Mouse (Mus musculus) adrenal gland, postnatal 10 days (tissue): ENCODE results near the gene Mxd1. TPM values are rescaled to one million over a fixed set of nuclear protein-coding genes. Genes with fewer than 3 reads are reported as not detected.

Source experiments
- DNase-seq: peaks from one replicate; pipeline ENCODE4 v3.0.0; 2021; ENCODE audit warnings: mixed read lengths
- long read RNA-seq, 2 experiments: library from polyadenylated mRNA; stranded (forward); transcript quantifications; one replicate each; pipeline ENCODE4 v2.0.0; 2021
- total RNA-seq, 2 experiments: library from RNA; stranded (reverse); gene quantifications; 2 replicates each; pipeline ENCODE4 v1.2.3; 2021

Gene Mxd1
- total RNA-seq = 10 to 100 TPM in 1 of 2 experiments, 1 to 10 TPM in 1; 8.7 to 10.4 TPM
- long read RNA-seq, experiment 1, full-length matches to known transcripts = 1 of 2 reads
- long read RNA-seq, experiment 1, partial matches to known transcripts = 0 of 2 reads
- long read RNA-seq, experiment 1, other reads (novel, unspliced or antisense) = 1 of 2 reads
- long read RNA-seq, experiment 2, full-length matches to known transcripts = 2 of 3 reads
- long read RNA-seq, experiment 2, partial matches to known transcripts = 0 of 3 reads
- long read RNA-seq, experiment 2, other reads (novel, unspliced or antisense) = 1 of 3 reads

- DNase-seq = no peak
These were observed at the start of gene Mxd1 for GRCm38 (mm10) chr6:86668580-86669239. TSS of gene Mxd1 (minus strand) at chr6:86669161.

GRCm38 (mm10) chr6:86708072-86708774 is 39.3 kb upstream of the Mxd1 start:
- DNase-seq = no peak

GRCm38 (mm10) chr6:86702577-86702976 is 33.6 kb upstream of the Mxd1 start:
- no peak for DNase-seq

- DNase-seq = no peak
These were observed 28.9 kb upstream of the Mxd1 start for GRCm38 (mm10) chr6:86697903-86698302.

GRCm38 (mm10) chr6:86696213-86696612 is 27.3 kb upstream of the Mxd1 start:
- no peak for DNase-seq

GRCm38 (mm10) chr6:86694465-86694864 is 25.5 kb upstream of the Mxd1 start:
- DNase-seq = peak; percentile 69

- DNase-seq = no peak
These were observed 20.7 kb upstream of the Mxd1 start for GRCm38 (mm10) chr6:86689671-86690070.

- DNase-seq = no peak
These were observed 18.0 kb upstream of the Mxd1 start for GRCm38 (mm10) chr6:86686971-86687370.

- DNase-seq = no peak
These were observed 15.7 kb upstream of the Mxd1 start for GRCm38 (mm10) chr6:86684655-86685011.

GRCm38 (mm10) chr6:86683872-86684654 is 15.1 kb upstream of the Mxd1 start, which contains the start of gene Snrnp27:
TSS of gene Snrnp27 (minus strand) at chr6:86684522.
- peak; percentile 95 for DNase-seq

- DNase-seq = no peak
These were observed 12.3 kb upstream of the Mxd1 start for GRCm38 (mm10) chr6:86681289-86681688.

GRCm38 (mm10) chr6:86678341-86678740 is 9.4 kb upstream of the Mxd1 start:
- no peak for DNase-seq

GRCm38 (mm10) chr6:86670873-86671272 is 1.9 kb upstream of the Mxd1 start:
- peak; percentile 63 for DNase-seq

GRCm38 (mm10) chr6:86669240-86669727 is 323 bp upstream of the Mxd1 start:
- DNase-seq = peak; percentile 100

GRCm38 (mm10) chr6:86667061-86667460 is 1.9 kb downstream of the Mxd1 start:
- no peak for DNase-seq

- DNase-seq = no peak
These were observed 3.2 kb downstream of the Mxd1 start for GRCm38 (mm10) chr6:86665560-86666307.

- DNase-seq = no peak
These were observed 3.9 kb downstream of the Mxd1 start for GRCm38 (mm10) chr6:86665076-86665475.

GRCm38 (mm10) chr6:86660161-86660877 is 8.6 kb downstream of the Mxd1 start:
- DNase-seq = no peak

GRCm38 (mm10) chr6:86658501-86658900 is 10.5 kb downstream of the Mxd1 start:
- no peak for DNase-seq

- no peak for DNase-seq
These were observed 14.6 kb downstream of the Mxd1 start for GRCm38 (mm10) chr6:86654270-86654916.
